Mouse (Mus musculus): ENCODE data around the gene Snx9. TPM values are rescaled to one million over a fixed set of nuclear protein-coding genes. Genes with fewer than 3 reads are reported as not detected.

The Snx9 gene
- 40.0 TPM for polyA plus RNA-seq (2014; fragmentation: Illumina TruSeq; extraction: RNeasy Lipid Tissue Mini Kit (QIAGEN cat#74804); ENCODE audit: low read depth, low replicate concordance)

DNA sequence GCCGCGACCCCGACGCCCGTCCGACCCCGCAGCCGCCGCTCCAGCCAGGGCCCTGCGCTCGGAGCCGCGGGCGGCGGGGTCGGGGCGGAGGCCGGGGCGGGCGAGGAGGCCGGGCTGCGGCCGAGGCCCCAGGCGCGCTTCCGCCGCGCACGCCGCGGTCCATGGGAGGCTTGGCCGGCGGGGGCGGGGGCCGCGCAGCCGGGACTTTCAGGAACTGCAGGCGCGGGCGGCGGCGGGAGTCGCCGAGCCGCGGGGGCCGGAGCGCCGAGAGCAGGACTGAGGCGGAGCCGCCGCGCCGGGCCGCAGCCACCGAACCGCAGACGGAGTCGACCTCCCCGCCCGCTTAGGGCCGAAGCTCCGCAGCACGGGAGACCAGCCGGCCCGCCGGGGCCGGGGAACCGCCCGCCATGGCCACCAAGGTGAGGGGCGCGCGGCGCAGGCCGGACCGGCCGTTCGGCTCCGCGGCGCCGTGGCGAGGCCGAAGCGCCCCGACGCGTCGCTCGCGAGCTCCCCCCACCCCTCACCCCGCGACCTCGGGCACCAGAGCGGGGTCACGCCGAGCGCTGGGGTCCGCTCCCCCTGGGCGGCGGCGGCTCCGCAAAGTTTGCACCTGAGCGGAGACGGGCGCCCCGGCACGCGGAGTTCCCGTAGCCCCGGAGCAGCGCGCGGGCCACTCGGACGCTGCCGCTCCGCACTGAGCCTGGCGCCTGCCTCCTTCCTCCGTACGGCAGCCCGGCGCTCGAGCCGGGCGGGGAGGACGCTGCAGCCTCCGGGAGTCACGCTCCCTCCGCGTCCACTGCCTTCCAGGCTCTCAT is at the start of gene Snx9:
TSS of gene Snx9 (plus strand) at position 202 of the 815 bp plus-strand sequence.

GRCm38 (mm10) chr17:5941230-5942043 is 100.3 kb downstream of the Snx9 start, which contains the start of gene Synj2:
Synj2 (plus strand) TSS chr17:5941280.

Other genes with a start within 250 kb of the Snx9 start
- 14.2 TPM for gene Synj2, start 100.0 kb downstream of the Snx9 start, polyA plus RNA-seq (2014; fragmentation: Illumina TruSeq; extraction: RNeasy Lipid Tissue Mini Kit (QIAGEN cat#74804); ENCODE audit: low read depth, low replicate concordance)
- gene Serac1, start 238.4 kb downstream of the Snx9 start, polyA plus RNA-seq (2014; fragmentation: Illumina TruSeq; extraction: RNeasy Lipid Tissue Mini Kit (QIAGEN cat#74804); ENCODE audit: low read depth, low replicate concordance): 5.5 TPM
- 72.1 TPM for gene Gtf2h5, start 238.5 kb downstream of the Snx9 start, polyA plus RNA-seq (2014; fragmentation: Illumina TruSeq; extraction: RNeasy Lipid Tissue Mini Kit (QIAGEN cat#74804); ENCODE audit: low read depth, low replicate concordance)